Mouse (Mus musculus) E14TG2a.4 (cell line): ENCODE results near the gene Clptm1.

ENCODE experiments used
- CTCF ChIP-seq: conservative IDR thresholded peaks from 2 replicates; pipeline ENCODE4 v1.5.1; 2014; ENCODE audit warnings: low read length
- POU5F1 ChIP-seq: IDR thresholded peaks from 2 replicates; pipeline ENCODE4 v1.6.1; 2014; ENCODE audit warnings: low read length, borderline replicate concordance

- TF ChIP-seq CTCF (no peak), POU5F1 (no peak)
These were observed 26.0 kb upstream of the Clptm1 start for GRCm38 (mm10) chr7:19690845-19691244.
